ENCODE assay signal across 8 mouse cellular contexts in the genomic region with DNA sequence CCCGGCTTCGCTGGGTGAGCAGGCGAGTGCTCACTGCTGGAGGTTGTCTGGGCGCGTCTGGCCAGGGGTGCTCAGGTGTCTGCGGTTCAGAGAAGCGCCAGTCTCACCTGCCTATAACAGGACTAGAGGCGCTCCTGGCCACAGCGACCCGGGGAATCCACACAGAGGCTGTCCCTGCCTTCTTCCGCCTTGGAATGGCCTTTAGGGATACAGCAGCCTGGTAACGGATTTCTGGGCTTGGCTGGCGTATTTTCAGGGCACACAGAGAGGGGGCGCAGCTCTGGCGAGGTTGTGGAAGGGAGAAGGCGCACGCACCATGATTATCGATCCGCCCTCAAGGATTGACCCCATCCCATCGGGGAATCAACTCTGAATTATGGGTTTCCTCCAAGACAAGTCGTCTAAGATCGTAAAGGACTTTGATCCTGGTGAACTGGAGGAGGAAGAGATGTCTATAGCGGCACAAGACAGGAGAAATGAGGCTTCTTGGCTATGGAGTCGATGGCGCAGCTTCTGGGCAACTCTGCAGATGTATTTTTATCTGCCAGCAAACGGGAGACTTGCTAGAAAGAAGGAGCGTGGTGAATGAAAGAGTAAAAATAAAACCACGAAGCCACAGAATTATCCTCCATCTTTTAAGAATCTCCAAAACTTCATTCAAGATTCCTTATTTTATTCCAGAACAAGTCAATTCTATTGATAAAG. TPM values are rescaled to one million over a fixed set of nuclear protein-coding genes. Genes with fewer than 3 reads are reported as not detected.
A peak's percentile ranks its signal among the peaks of the same experiment; 100 is the strongest.
DNase-seq lines count a peak whose midpoint lies in the region; ATAC-seq lines count a peak whose summit lies in the region.

No protein-coding gene starts in this region.

- H3K27ac ChIP-seq in midbrain, embryonic 14.5 days (replicated peaks; ENCODE audit: low read depth, low read length) = no peak overlapping the region

- H3K9me3 ChIP-seq in midbrain, embryonic 14.5 days (ENCODE audit: control insufficient read depth, low read length) = no peaks in the 10 kb centered on the region

- peak; percentile 30 to 39 for DNase-seq in cerebellum, postnatal 10 days
- no peak for DNase-seq in cerebellum, adult 9-11 months
- peak; percentile 5 to 23 for DNase-seq in urinary bladder, adult 18-20 months (ENCODE audit: low spot score in 2 of 2)
- no peak for DNase-seq in urinary bladder, postnatal 10 days (ENCODE audit: low spot score)
- peak; percentile 8 to 15 for DNase-seq in kidney, postnatal 4 days
- DNase-seq in midbrain, embryonic 14.5 days = peak; percentile 54
- no peak for DNase-seq in spleen, postnatal 10 days (ENCODE audit: low spot score in 2 of 2)
- DNase-seq in thymus, postnatal 14 days = no peak

- ATAC-seq in midbrain, embryonic 14.5 days (ENCODE audit: low FRiP score, low TSS enrichment) = no peak

- H3K27me3 ChIP-seq in midbrain, embryonic 14.5 days (ENCODE audit: control insufficient read depth, insufficient read depth, low read length) = peaks cover 53% of the 10 kb centered on the region

- H3K9ac ChIP-seq in midbrain, embryonic 14.5 days (replicated peaks; ENCODE audit: low read length) = no peak overlapping the region

- H3K4me3 ChIP-seq in midbrain, embryonic 14.5 days (replicated peaks; ENCODE audit: low read depth, low read length) = peak overlapping the region; percentile 26

- peak overlapping the region; percentile 86 for H3K4me2 ChIP-seq in midbrain, embryonic 14.5 days (ENCODE audit: low read length)

- H3K4me1 ChIP-seq in midbrain, embryonic 14.5 days (ENCODE audit: control insufficient read depth, insufficient read depth, low read length) = peaks cover 22% of the 10 kb centered on the region

- H3K36me3 ChIP-seq in midbrain, embryonic 14.5 days (ENCODE audit: control insufficient read depth, insufficient read depth, low read length) = no peaks in the 10 kb centered on the region

- WGBS in midbrain, embryonic 14.5 days = 6% methylated on average over 28 of the region's 28 CpGs

RNA-seq across cellular contexts. Expression of a gene that starts 1.3 kb away (rescaled TPM):
- polyA plus RNA-seq in midbrain, embryonic 14.5 days (2014; fragmentation: Nextera tagmentation; extraction: Ambion mirVana) = not detected in 2 replicates

RNA-seq across cellular contexts. Expression of a gene that starts 35.5 kb away (rescaled TPM):
- 24.0 and 25.5 TPM in 2 replicates for polyA plus RNA-seq in midbrain, embryonic 14.5 days (2014; fragmentation: Nextera tagmentation; extraction: Ambion mirVana)

RNA-seq across cellular contexts. Expression of a gene that starts 35.5 kb away (rescaled TPM):
- 3.1 TPM in 1 of 2 replicates, not detected in the other for polyA plus RNA-seq in midbrain, embryonic 14.5 days (2014; fragmentation: Nextera tagmentation; extraction: Ambion mirVana)

Comparison
In these comparisons a context has a peak if more than half of its experiments do, and no peak if none do; other contexts are left out.
1. DNase-seq: peak in cerebellum, postnatal 10 days (2 of 2), urinary bladder, adult 18-20 months (2 of 2), kidney, postnatal 4 days (2 of 2) and midbrain, embryonic 14.5 days (single experiment); none in cerebellum, adult 9-11 months (single experiment), urinary bladder, postnatal 10 days (single experiment), spleen, postnatal 10 days (0 of 2) and thymus, postnatal 14 days (single experiment).